Comparison of ENCODE assay signal across 35 mouse cellular contexts in the genomic region with DNA sequence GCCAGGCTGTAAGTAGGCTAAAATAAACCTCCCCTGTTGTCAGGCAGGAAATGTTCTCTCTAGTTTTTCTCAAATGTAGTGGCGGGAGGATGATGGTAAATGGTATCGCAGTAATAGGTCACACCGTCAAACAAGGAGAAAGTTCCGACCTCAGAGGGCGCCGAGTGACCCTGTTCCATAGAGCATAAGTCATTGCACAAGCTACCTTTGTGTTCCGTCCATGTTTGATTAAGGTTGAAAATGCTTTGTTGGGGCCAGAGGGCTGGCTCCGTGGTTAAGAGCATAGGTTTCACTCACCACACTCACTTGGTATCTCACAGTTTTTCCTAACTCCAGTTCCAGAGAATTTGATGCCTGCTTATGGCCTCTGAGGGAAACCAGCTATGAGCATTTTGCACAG.
"Had no signal": no experiment of that assay in that cellular context is flagged by ENCODE, and none has a peak within 500 bp of the region (broad histone marks: within the 10 kb centered on the region; RNA-seq: fewer than 3 reads in every experiment).

No protein-coding gene starts in this region.

- H3K9me3 ChIP-seq: heart, embryonic 10.5 days; heart, embryonic 12.5 days; heart, embryonic 13.5 days; heart, embryonic 15.5 days; hindbrain, embryonic 10.5 days; hindbrain, embryonic 12.5 days; hindbrain, embryonic 13.5 days; hindbrain, embryonic 15.5 days; intestine, embryonic 15.5 days; kidney, embryonic 15.5 days had no signal

- H3K4me1 ChIP-seq: heart, embryonic 10.5 days; heart, embryonic 12.5 days; heart, embryonic 13.5 days; heart, embryonic 15.5 days; hindbrain, embryonic 10.5 days; hindbrain, embryonic 12.5 days; hindbrain, embryonic 13.5 days; hindbrain, embryonic 15.5 days; intestine, embryonic 15.5 days; kidney, embryonic 15.5 days had no signal

- H3K4me2 ChIP-seq: heart, embryonic 11.5 days; heart, embryonic 12.5 days; heart, embryonic 13.5 days; heart, embryonic 15.5 days; hindbrain, embryonic 12.5 days; hindbrain, embryonic 13.5 days; hindbrain, embryonic 14.5 days; hindbrain, embryonic 15.5 days; intestine, embryonic 15.5 days; kidney, embryonic 15.5 days had no signal

- DNase-seq: heart, postnatal 10 days; heart, postnatal 14 days; heart, postnatal 36 days; heart, postnatal 4 days; kidney, adult 11 months; kidney, adult 18-20 months; kidney, adult 2 months; kidney, adult 8-10 months; kidney, adult 9 months; kidney, postnatal 10 days; kidney, postnatal 14 days; kidney, postnatal 25 days; kidney, postnatal 36 days; kidney, postnatal 4 days; layer of hippocampus, adult 9-11 months; layer of hippocampus, postnatal 36 days had no signal

- H3K4me3 ChIP-seq: heart, embryonic 10.5 days; heart, embryonic 12.5 days; heart, embryonic 13.5 days; heart, embryonic 15.5 days; hindbrain, embryonic 10.5 days; hindbrain, embryonic 12.5 days; hindbrain, embryonic 13.5 days; hindbrain, embryonic 15.5 days; intestine, embryonic 15.5 days; kidney, embryonic 15.5 days; layer of hippocampus, adult 2 months had no signal

- H3K36me3 ChIP-seq: heart, embryonic 10.5 days; heart, embryonic 12.5 days; heart, embryonic 13.5 days; heart, embryonic 15.5 days; hindbrain, embryonic 10.5 days; hindbrain, embryonic 12.5 days; hindbrain, embryonic 13.5 days; hindbrain, embryonic 15.5 days; intestine, embryonic 15.5 days; kidney, embryonic 15.5 days had no signal

- H3K27ac ChIP-seq: heart, embryonic 10.5 days; heart, embryonic 13.5 days; heart, embryonic 15.5 days; hindbrain, embryonic 10.5 days; hindbrain, embryonic 12.5 days; hindbrain, embryonic 13.5 days; hindbrain, embryonic 14.5 days; hindbrain, embryonic 15.5 days; hindbrain, postnatal 0 days; intestine, embryonic 15.5 days; kidney, embryonic 15.5 days; kidney, postnatal 0 days; layer of hippocampus, adult 2 months had no signal

- H3K27me3 ChIP-seq: heart, embryonic 12.5 days; heart, embryonic 13.5 days; heart, embryonic 15.5 days; hindbrain, embryonic 12.5 days; hindbrain, embryonic 13.5 days; hindbrain, embryonic 15.5 days; intestine, embryonic 15.5 days; kidney, embryonic 15.5 days had no signal

- H3K9ac ChIP-seq: heart, embryonic 12.5 days; heart, embryonic 13.5 days; heart, embryonic 15.5 days; hindbrain, embryonic 12.5 days; hindbrain, embryonic 13.5 days; hindbrain, embryonic 14.5 days; hindbrain, embryonic 15.5 days; intestine, embryonic 15.5 days; kidney, embryonic 15.5 days had no signal

- ATAC-seq: hindbrain, embryonic 16.5 days; hindbrain, postnatal 0 days; inflammation-experienced regulatory T-cells, adult 6 months; intestine, embryonic 15.5 days; intestine, embryonic 16.5 days; intestine, postnatal 0 days had no signal
